Mouse (Mus musculus) embryo, embryonic 11 days (tissue): ENCODE measurements around the gene Fam71a.

Source experiments
- DNase-seq: peaks from one replicate; pipeline ENCODE4 v3.0.0-alpha.2; 2015

Fam71a gene

GRCm38 (mm10) chr1:191122744-191123143 is 41.9 kb downstream of the Fam71a start:
- DNase-seq = no peak

GRCm38 (mm10) chr1:191115514-191116238 is 48.9 kb downstream of the Fam71a start:
- DNase-seq = no peak

GRCm38 (mm10) chr1:191114868-191115267 is 49.7 kb downstream of the Fam71a start:
- DNase-seq = no peak
